Mouse (Mus musculus) CH12.LX (cell line): ENCODE data around the gene Cdh13. TPM values are rescaled to one million over a fixed set of nuclear protein-coding genes. Genes with fewer than 3 reads are reported as not detected.

Experiments
- DNase-seq: peaks from one replicate; pipeline ENCODE4 v3.0.0-alpha.2; 2013; ENCODE audit errors: extremely low read depth
- H3K27ac ChIP-seq: 2 replicates; pipeline ENCODE4 v1.5.1; 2012; ENCODE audit warnings: low read depth, mild to moderate bottlenecking, control low read depth, moderate library complexity; ENCODE audit not compliant: insufficient read depth
- H3K27me3 ChIP-seq: replicated peaks from 2 replicates; pipeline ENCODE3; 2012; ENCODE audit warnings: inconsistent platforms
- H3K36me3 ChIP-seq, 2 experiments: replicated peaks in 1 of 2; 2 replicates each; pipeline versions ENCODE3 to v1.6.1; 2012; ENCODE audit warnings: inconsistent platforms in 1 of 2, low read length in 1 of 2, mild to moderate bottlenecking in 1 of 2, mixed read lengths in 1 of 2, moderate library complexity in 1 of 2; ENCODE audit not compliant: control insufficient read depth in 1 of 2, insufficient read depth in 1 of 2
- H3K4me1 ChIP-seq, 2 experiments: 2 replicates each; pipeline ENCODE4 v1.6.1; 2012; ENCODE audit warnings: inconsistent platforms in 1 of 2, moderate library complexity in 1 of 2; ENCODE audit not compliant: insufficient read depth in 2 of 2, control insufficient read depth in 1 of 2
- H3K4me2 ChIP-seq: 2 replicates; pipeline ENCODE4 v1.6.1; 2012; ENCODE audit warnings: low read depth, mild to moderate bottlenecking, control low read depth; ENCODE audit not compliant: poor library complexity, insufficient read depth, severe bottlenecking
- H3K4me3 ChIP-seq, 3 experiments: fragments of 150-350 bp in 1 of 3; sonication (generic) in 1 of 3; replicated peaks in 1 of 3; 2 replicates each; pipeline versions ENCODE3 to v1.5.1; 2011 to 2012; ENCODE audit warnings: low read depth in 2 of 3, low read length in 2 of 3, mild to moderate bottlenecking in 2 of 3, moderate library complexity in 2 of 3, control low read depth in 1 of 3, improper control_type of control experiment in 1 of 3, inconsistent platforms in 1 of 3, mixed read lengths in 1 of 3; ENCODE audit not compliant: poor library complexity in 1 of 3
- H3K79me2 ChIP-seq: replicated peaks from 2 replicates; pipeline ENCODE4 v1.6.1; 2012; ENCODE audit warnings: mild to moderate bottlenecking, moderate library complexity; ENCODE audit not compliant: control insufficient read depth, poor library complexity, insufficient read depth, severe bottlenecking; ENCODE audit errors: extremely low read depth
- H3K9ac ChIP-seq: 2 replicates; pipeline ENCODE4 v1.6.1; 2012; ENCODE audit warnings: low read depth, mild to moderate bottlenecking, control low read depth, moderate library complexity; ENCODE audit not compliant: insufficient read depth
- H3K9me3 ChIP-seq: replicated peaks from 2 replicates; pipeline ENCODE3; 2012; ENCODE audit warnings: low read length, inconsistent platforms, mixed read lengths
- BHLHE40 ChIP-seq: IDR thresholded peaks from 2 replicates; pipeline ENCODE4 v1.6.1; 2011; ENCODE audit warnings: mild to moderate bottlenecking, low read depth, low read length, improper control_type of control experiment
- CHD1 ChIP-seq: IDR thresholded peaks from 2 replicates; pipeline ENCODE4 v1.6.1; 2012; ENCODE audit warnings: low read depth, low read length, improper control_type of control experiment, inconsistent platforms
- EP300 ChIP-seq: IDR thresholded peaks from 2 replicates; pipeline ENCODE4 v1.6.1; 2011; ENCODE audit warnings: low read length, improper control_type of control experiment
- GABPA ChIP-seq: IDR thresholded peaks from 2 replicates; pipeline ENCODE4 v1.6.1; 2012; ENCODE audit warnings: low read depth, low read length, improper control_type of control experiment, inconsistent platforms; ENCODE audit not compliant: insufficient replicate concordance
- HCFC1 ChIP-seq: IDR thresholded peaks from 2 replicates; pipeline ENCODE4 v1.6.1; 2012; ENCODE audit warnings: low read depth, mild to moderate bottlenecking, inconsistent platforms, low read length, improper control_type of control experiment
- IRF4 ChIP-seq: IDR thresholded peaks from 2 replicates; pipeline ENCODE4 v1.6.1; 2014; ENCODE audit warnings: low read depth, mild to moderate bottlenecking, inconsistent platforms, low read length, improper control_type of control experiment
- JUN ChIP-seq: IDR thresholded peaks from 2 replicates; pipeline ENCODE4 v1.6.1; 2011; ENCODE audit warnings: low read depth, mild to moderate bottlenecking, low read length, improper control_type of control experiment, moderate library complexity; ENCODE audit not compliant: insufficient read depth
- KAT2A ChIP-seq: IDR thresholded peaks from 2 replicates; pipeline ENCODE4 v1.6.1; 2012; ENCODE audit warnings: low read length, improper control_type of control experiment, inconsistent platforms; ENCODE audit not compliant: insufficient replicate concordance
- MAFK ChIP-seq: IDR thresholded peaks from 2 replicates; pipeline ENCODE4 v1.6.1; 2011; ENCODE audit warnings: low read length, improper control_type of control experiment; ENCODE audit not compliant: insufficient replicate concordance
- MAZ ChIP-seq: IDR thresholded peaks from 2 replicates; pipeline ENCODE4 v1.6.1; 2012; ENCODE audit warnings: low read depth, mild to moderate bottlenecking, inconsistent platforms, low read length, improper control_type of control experiment, moderate library complexity
- MXI1 ChIP-seq: IDR thresholded peaks from 2 replicates; pipeline ENCODE4 v1.6.1; 2011; ENCODE audit warnings: mild to moderate bottlenecking, low read depth, low read length, improper control_type of control experiment
- MYC ChIP-seq: IDR thresholded peaks from 2 replicates; pipeline ENCODE4 v1.6.1; 2011; ENCODE audit warnings: low read depth, mild to moderate bottlenecking, improper control_type of control experiment, low read length
- PAX5 ChIP-seq: IDR thresholded peaks from 2 replicates; pipeline ENCODE4 v1.6.1; 2012; ENCODE audit warnings: low read length, inconsistent platforms, mixed read lengths
- POLR2A ChIP-seq: IDR thresholded peaks from 2 replicates; pipeline ENCODE4 v1.6.1; 2011; ENCODE audit warnings: low read depth, mild to moderate bottlenecking, improper control_type of control experiment, low read length
- RAD21 ChIP-seq: IDR thresholded peaks from 2 replicates; pipeline ENCODE4 v1.6.1; 2011; ENCODE audit warnings: low read depth, mild to moderate bottlenecking, low read length, improper control_type of control experiment, moderate library complexity
- SIN3A ChIP-seq: IDR thresholded peaks from 2 replicates; pipeline ENCODE4 v1.6.1; 2012; ENCODE audit warnings: low read length, improper control_type of control experiment, inconsistent platforms
- TBP ChIP-seq: conservative IDR thresholded peaks from 2 replicates; pipeline ENCODE4 v1.6.1; 2011; ENCODE audit warnings: low read depth, low read length, improper control_type of control experiment
- UBTF ChIP-seq: IDR thresholded peaks from 2 replicates; pipeline ENCODE4 v1.6.1; 2012; ENCODE audit warnings: low read depth, mild to moderate bottlenecking, inconsistent platforms, low read length, improper control_type of control experiment, moderate library complexity
- USF1 ChIP-seq: IDR thresholded peaks from 2 replicates; pipeline ENCODE4 v1.6.1; 2014; ENCODE audit warnings: low read depth, mild to moderate bottlenecking, inconsistent platforms, low read length, improper control_type of control experiment
- USF2 ChIP-seq: conservative IDR thresholded peaks from 2 replicates; pipeline ENCODE4 v1.6.1; 2011; ENCODE audit warnings: low read depth, low read length, improper control_type of control experiment
- ZKSCAN1 ChIP-seq: IDR thresholded peaks from 2 replicates; pipeline ENCODE4 v1.6.1; 2012; ENCODE audit warnings: low read depth, inconsistent platforms, low read length, improper control_type of control experiment, borderline replicate concordance
- ZMIZ1 ChIP-seq: IDR thresholded peaks from 2 replicates; pipeline ENCODE4 v1.6.1; 2012; ENCODE audit warnings: low read depth, mild to moderate bottlenecking, inconsistent platforms, low read length, improper control_type of control experiment
- dilution Hi-C: fragments of 300-500 bp; cut with MboI; formaldehyde crosslinking; loops from 2 replicates; pipeline ENCODE4 v1.14.3; 2020; ENCODE audit warnings: low sequenced_read_pairs; ENCODE audit not compliant: extremely low pct_unique_long_range_greater_than_20kb, extremely low pct_ligation_motif_present
- in situ Hi-C: fragments of 300-500 bp; cut with MboI; formaldehyde crosslinking; loops from 3 replicates; pipeline ENCODE4 v1.14.3; 2019; ENCODE audit warnings: low sequenced_read_pairs, low pct_ligation_motif_present, low pct_unique_long_range_greater_than_20kb, mixed read lengths
- polyA plus RNA-seq: library from polyadenylated mRNA; unstranded; fragments of >175 nt; gene quantifications from 2 replicates; pipeline ENCODE4 v1.2.1, GENCODE M21; 2012; ENCODE audit warnings: low read depth; ENCODE audit not compliant: insufficient read length
- total RNA-seq, 2 experiments: library from RNA; depleted of rRNA; stranded (reverse); fragments of 300-350 nt in 1 of 2; fragments of >200 nt in 1 of 2; gene quantifications; 2 replicates each; pipeline ENCODE4 v1.2.3; 2012 to 2014

The Cdh13 gene
- total and polyA plus RNA-seq, 3 experiments: not detected

GRCm38 (mm10) chr8:118884296-118884695 lies 600.8 kb downstream of the Cdh13 start:
- H3K9ac ChIP-seq: no peak overlapping the region
- no peak overlapping the region for H3K4me2 ChIP-seq
- no peaks in the 10 kb centered on the region for H3K79me2 ChIP-seq
- no peak overlapping the region for H3K27ac ChIP-seq
- in situ Hi-C loops (no loop called here), dilution Hi-C loops (no loop called here)
- H3K4me3 ChIP-seq: no peak overlapping the region
- no peak for DNase-seq
- no peaks in the 10 kb centered on the region for H3K4me1 ChIP-seq
- TF ChIP-seq MYC: no peak
- TF ChIP-seq IRF4: no peak
- no peak for TF ChIP-seq ZKSCAN1
- no peak for TF ChIP-seq USF2
- no peak for TF ChIP-seq MAFK
- H3K27me3 ChIP-seq: no peaks in the 10 kb centered on the region
- no peaks in the 10 kb centered on the region for H3K36me3 ChIP-seq
- H3K9me3 ChIP-seq: peaks cover 81% of the 10 kb centered on the region

DNA sequence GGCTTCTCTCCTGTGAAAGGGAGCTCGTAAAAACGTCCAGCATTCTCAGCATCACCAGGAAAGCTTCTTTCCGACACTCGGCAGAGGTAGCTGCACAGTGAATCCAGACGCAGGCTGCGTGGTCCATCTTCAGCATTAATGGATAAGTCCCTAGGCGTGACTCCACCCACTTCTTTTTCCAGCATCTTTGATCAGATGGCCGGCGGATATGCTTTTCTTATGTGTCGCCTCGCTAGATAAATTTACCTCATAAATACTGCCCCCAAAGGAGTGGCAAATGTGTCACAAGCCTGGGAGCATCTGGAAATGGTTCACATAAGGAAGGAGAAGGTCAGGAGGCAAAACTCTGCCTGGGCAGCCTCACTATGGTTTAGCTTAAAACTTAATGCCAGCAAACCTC lies 601.5 kb downstream of the Cdh13 start:
- Histone ChIP-seq H3K4me2 (no peak overlapping the region), H3K36me3 (no peaks in the 10 kb centered on the region), H3K9ac (no peak overlapping the region), H3K27ac (no peak overlapping the region), H3K9me3 (peaks cover 80% of the 10 kb centered on the region), H3K27me3 (no peaks in the 10 kb centered on the region), H3K4me3 (no peak overlapping the region), H3K79me2 (no peaks in the 10 kb centered on the region), H3K4me1 (no peaks in the 10 kb centered on the region)
- in situ Hi-C loops: no loop called here
- dilution Hi-C loops: no loop called here
- no peak for DNase-seq
- TF ChIP-seq PAX5: no peak
- TF ChIP-seq GABPA: no peak
- no peak for TF ChIP-seq CHD1
- TF ChIP-seq EP300: no peak
- TF ChIP-seq HCFC1: no peak
- TF ChIP-seq USF1: no peak
- TF ChIP-seq MXI1: no peak
- TF ChIP-seq USF2: no peak
- no peak for TF ChIP-seq MYC
- no peak for TF ChIP-seq UBTF
- no peak for TF ChIP-seq RAD21

DNA sequence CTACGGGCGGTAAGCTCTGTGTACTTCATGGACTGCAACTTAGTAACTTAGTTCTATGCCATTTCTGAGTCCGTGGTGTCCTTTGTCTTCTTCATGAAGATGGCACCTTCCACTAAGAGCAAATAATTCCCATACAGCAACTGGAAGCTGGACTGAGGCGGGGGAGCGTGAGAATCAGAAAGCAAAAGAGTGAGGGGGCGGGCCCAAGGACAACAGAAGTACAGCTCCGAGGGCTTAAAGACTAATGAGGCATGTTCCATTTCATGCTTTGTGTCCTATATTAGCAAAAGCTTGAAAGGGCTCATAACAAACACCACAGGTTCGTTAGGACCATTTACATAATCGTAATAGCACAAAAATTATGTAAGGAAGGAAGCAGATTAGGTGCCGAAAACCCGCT lies 618.9 kb downstream of the Cdh13 start:
- H3K27ac ChIP-seq: no peak overlapping the region
- H3K9me3 ChIP-seq: peaks cover 88% of the 10 kb centered on the region
- no peak for DNase-seq
- TF ChIP-seq MXI1: no peak
- TF ChIP-seq MAZ: no peak
- TF ChIP-seq USF2: no peak
- TF ChIP-seq BHLHE40: no peak
- no peak for TF ChIP-seq ZMIZ1
- no peak for TF ChIP-seq JUN
- TF ChIP-seq POLR2A: no peak
- TF ChIP-seq SIN3A: no peak
- no peak for TF ChIP-seq TBP
- no peak for TF ChIP-seq MAFK
- no peak for TF ChIP-seq KAT2A
- TF ChIP-seq USF1: no peak
- no peak overlapping the region for H3K4me3 ChIP-seq
- in situ Hi-C loops (no loop called here), dilution Hi-C loops (no loop called here)
- H3K36me3 ChIP-seq: no peaks in the 10 kb centered on the region
- H3K9ac ChIP-seq: no peak overlapping the region
- H3K4me1 ChIP-seq: no peaks in the 10 kb centered on the region
- no peaks in the 10 kb centered on the region for H3K79me2 ChIP-seq
- no peak overlapping the region for H3K4me2 ChIP-seq
- no peaks in the 10 kb centered on the region for H3K27me3 ChIP-seq
